Mouse (Mus musculus) ES-E14 (cell line): ENCODE results near the gene Pycr2.

ENCODE experiments used
- MAFK ChIP-seq: IDR thresholded peaks from 2 replicates; pipeline ENCODE4 v1.6.1; 2014; ENCODE audit warnings: mild to moderate bottlenecking, low read depth, low read length, inconsistent platforms; ENCODE audit not compliant: insufficient read depth
- ZNF384 ChIP-seq: IDR thresholded peaks from 2 replicates; pipeline ENCODE4 v1.6.1; 2012; ENCODE audit warnings: low read depth, low read length, inconsistent platforms

- TF ChIP-seq MAFK = no peak
- no peak for TF ChIP-seq ZNF384
These were observed 25.5 kb downstream of the Pycr2 start for GRCm38 (mm10) chr1:180929599-180929998.
